In genomic region chr8:84654597-84654996, GRCm38 (mm10) we compare ENCODE assay signal across 10 mouse cellular contexts. TPM values are rescaled to one million over a fixed set of nuclear protein-coding genes. Genes with fewer than 3 reads are reported as not detected.
A peak's percentile ranks its signal among the peaks of the same experiment; 100 is the strongest.
DNase-seq lines count a peak whose midpoint lies in the region; ATAC-seq lines count a peak whose summit lies in the region.
"Had no signal": no experiment of that assay in that cellular context is flagged by ENCODE, and none has a peak within 500 bp of the region (broad histone marks: within the 10 kb centered on the region; RNA-seq: fewer than 3 reads in every experiment).

No protein-coding gene starts in this region.

- peak overlapping the region; percentile 98 for H3K27ac ChIP-seq in heart, embryonic 11.5 days (ENCODE audit: low read depth, low read length)
- H3K27ac ChIP-seq in embryonic facial prominence, embryonic 11.5 days (replicated peaks; ENCODE audit: low read depth, low read length): peak overlapping the region; percentile 99
- H3K27ac ChIP-seq in intestine, embryonic 16.5 days (ENCODE audit: low read length): peak overlapping the region; percentile 96

- no peak for DNase-seq in heart, postnatal 25 days (ENCODE audit: low spot score)
- DNase-seq in 416B (ENCODE audit: low read depth): peak; percentile 75
- DNase-seq in embryonic facial prominence, embryonic 11.5 days (ENCODE audit: low spot score): peak; percentile 51
- DNase-seq in adrenal gland, postnatal 36 days: no peak
- no peak for DNase-seq in left cerebral cortex, adult 18-20 months (ENCODE audit: low spot score in 2 of 2)

- H3K9ac ChIP-seq in heart, embryonic 11.5 days (ENCODE audit: low read depth, low read length): no peak overlapping the region
- H3K9ac ChIP-seq in embryonic facial prominence, embryonic 11.5 days (replicated peaks; ENCODE audit: low read length): no peak overlapping the region
- 0 out of 2 replicates have a peak overlapping the region, but pooled peaks have one; percentile 74 for H3K9ac ChIP-seq in intestine, embryonic 16.5 days (ENCODE audit: low read depth, low read length)

- no peaks in the 10 kb centered on the region for H3K27me3 ChIP-seq in heart, embryonic 11.5 days (ENCODE audit: control insufficient read depth, insufficient read depth, low read length)
- H3K27me3 ChIP-seq in embryonic facial prominence, embryonic 11.5 days (ENCODE audit: control insufficient read depth, insufficient read depth, low read length): no peaks in the 10 kb centered on the region
- no peaks in the 10 kb centered on the region for H3K27me3 ChIP-seq in intestine, embryonic 16.5 days (replicated peaks; ENCODE audit: control insufficient read depth, insufficient read depth, low read length)
- H3K27me3 ChIP-seq: Patski had no signal

- no peaks in the 10 kb centered on the region for H3K36me3 ChIP-seq in heart, embryonic 11.5 days (ENCODE audit: control insufficient read depth, insufficient read depth, low read length)
- H3K36me3 ChIP-seq in embryonic facial prominence, embryonic 11.5 days (replicated peaks; ENCODE audit: control insufficient read depth, insufficient read depth, low read depth, low read length): no peaks in the 10 kb centered on the region
- H3K36me3 ChIP-seq in intestine, embryonic 16.5 days (ENCODE audit: control insufficient read depth, insufficient read depth, low read length): no peaks in the 10 kb centered on the region

- intact Hi-C loops in heart, postnatal 25 days (cut with DNase I): loop anchor here (2.0 kb wide), 1 partner anchor 16 kb away; no protein-coding TSS in a partner anchor

- 38% methylated on average over 4 of the region's 4 CpGs for WGBS in heart, embryonic 11.5 days (ENCODE audit: insufficient replicate concordance)
- 27% methylated on average over 4 of the region's 4 CpGs for WGBS in embryonic facial prominence, embryonic 11.5 days
- 49% methylated on average over 4 of the region's 4 CpGs for WGBS in intestine, embryonic 16.5 days

- no peaks in the 10 kb centered on the region for H3K9me3 ChIP-seq in heart, embryonic 11.5 days (replicated peaks; ENCODE audit: control insufficient read depth, low read length)
- H3K9me3 ChIP-seq in embryonic facial prominence, embryonic 11.5 days (replicated peaks; ENCODE audit: control insufficient read depth, low read length): no peaks in the 10 kb centered on the region
- H3K9me3 ChIP-seq in intestine, embryonic 16.5 days (ENCODE audit: control insufficient read depth, low read length): no peaks in the 10 kb centered on the region

- H3K4me2 ChIP-seq in heart, embryonic 11.5 days: no peak overlapping the region
- no peak overlapping the region for H3K4me2 ChIP-seq in embryonic facial prominence, embryonic 11.5 days (ENCODE audit: low read depth, low read length)
- H3K4me2 ChIP-seq in intestine, embryonic 16.5 days (ENCODE audit: low read depth, low read length): 0 out of 2 replicates have a peak overlapping the region, but pooled peaks have one; percentile 87

- ATAC-seq in heart, embryonic 11.5 days (replicated peaks; ENCODE audit: insufficient number of reproducible peaks, low FRiP score, low TSS enrichment): no peak
- ATAC-seq in embryonic facial prominence, embryonic 11.5 days (replicated peaks; ENCODE audit: insufficient number of reproducible peaks, low FRiP score, low TSS enrichment, low read depth): no peak
- ATAC-seq in intestine, embryonic 16.5 days: no peak
- no peak for ATAC-seq in activated CD4-positive, CD25-positive, alpha-beta regulatory T cell, adult 4 months
- ATAC-seq: Patski had no signal

- no peak overlapping the region for H3K4me3 ChIP-seq in heart, embryonic 11.5 days (ENCODE audit: low read depth, low read length)
- H3K4me3 ChIP-seq in embryonic facial prominence, embryonic 11.5 days (ENCODE audit: low read depth, low read length): no peak overlapping the region
- H3K4me3 ChIP-seq in intestine, embryonic 16.5 days (ENCODE audit: low read length): no peak overlapping the region
- H3K4me3 ChIP-seq: erythroblast, embryonic 14.5 days had no signal

- peaks cover 45% of the 10 kb centered on the region for H3K4me1 ChIP-seq in heart, embryonic 11.5 days (ENCODE audit: control insufficient read depth, insufficient read depth, low read length)
- H3K4me1 ChIP-seq in embryonic facial prominence, embryonic 11.5 days (ENCODE audit: control insufficient read depth, insufficient read depth, low read length): peaks cover 8% of the 10 kb centered on the region
- H3K4me1 ChIP-seq in intestine, embryonic 16.5 days (ENCODE audit: control insufficient read depth, insufficient read depth, low read length): peaks cover 37% of the 10 kb centered on the region

RNA-seq across cellular contexts. Expression of gene Ier2, which starts 8.1 kb away (rescaled TPM):
- 52.3 and 55.9 TPM in 2 replicates for polyA plus RNA-seq in heart, embryonic 11.5 days (2014; fragmentation: Nextera tagmentation; extraction: Ambion mirVana)
- 10 to 100 TPM; 14.3 to 18.3 TPM for total RNA-seq in heart, postnatal 25 days (2021)
- 86.9 and 89.6 TPM in 2 replicates for polyA plus RNA-seq in embryonic facial prominence, embryonic 11.5 days (2014; fragmentation: Nextera tagmentation; extraction: Ambion mirVana)
- 77.7 and 78.7 TPM in 2 replicates for polyA plus RNA-seq in intestine, embryonic 16.5 days (2015; fragmentation: Nextera tagmentation; extraction: Ambion mirVana)
- total RNA-seq in adrenal gland, postnatal 36 days (2021): 10 to 100 TPM; 33.9 to 37.4 TPM
- 10 to 100 TPM; 15.5 to 19.9 TPM for total RNA-seq in left cerebral cortex, adult 18-20 months (2021)
- 10 to 100 TPM; 54.7 to 56.1 TPM for polyA plus RNA-seq in activated CD4-positive, CD25-positive, alpha-beta regulatory T cell, adult 4 months (2017; shearing (Covaris generic))

RNA-seq across cellular contexts. Expression of gene Trmt1, which starts 31.5 kb away (rescaled TPM):
- 49.7 and 51.6 TPM in 2 replicates for polyA plus RNA-seq in heart, embryonic 11.5 days (2014; fragmentation: Nextera tagmentation; extraction: Ambion mirVana)
- 10 to 100 TPM; 32.6 to 37.6 TPM for total RNA-seq in heart, postnatal 25 days (2021)
- 61.5 and 64.7 TPM in 2 replicates for polyA plus RNA-seq in embryonic facial prominence, embryonic 11.5 days (2014; fragmentation: Nextera tagmentation; extraction: Ambion mirVana)
- polyA plus RNA-seq in intestine, embryonic 16.5 days (2015; fragmentation: Nextera tagmentation; extraction: Ambion mirVana): 60.0 and 67.1 TPM in 2 replicates
- 10 to 100 TPM; 63.8 to 83.7 TPM for total RNA-seq in adrenal gland, postnatal 36 days (2021)
- total RNA-seq in left cerebral cortex, adult 18-20 months (2021): 100 to 1,000 TPM in 1 of 2 experiments, 10 to 100 TPM in 1; 99.1 to 101 TPM
- polyA plus RNA-seq in activated CD4-positive, CD25-positive, alpha-beta regulatory T cell, adult 4 months (2017; shearing (Covaris generic)): 10 to 100 TPM; 32.6 to 49.8 TPM

RNA-seq across cellular contexts. Expression of gene Nacc1, which starts 33.1 kb away (rescaled TPM):
- polyA plus RNA-seq in heart, embryonic 11.5 days (2014; fragmentation: Nextera tagmentation; extraction: Ambion mirVana): 19.1 and 19.6 TPM in 2 replicates
- total RNA-seq in heart, postnatal 25 days (2021): 10 to 100 TPM; 32.0 to 32.6 TPM
- 21.0 and 21.1 TPM in 2 replicates for polyA plus RNA-seq in embryonic facial prominence, embryonic 11.5 days (2014; fragmentation: Nextera tagmentation; extraction: Ambion mirVana)
- 11.0 and 14.8 TPM in 2 replicates for polyA plus RNA-seq in intestine, embryonic 16.5 days (2015; fragmentation: Nextera tagmentation; extraction: Ambion mirVana)
- 10 to 100 TPM; 73.9 to 80.0 TPM for total RNA-seq in adrenal gland, postnatal 36 days (2021)
- 10 to 100 TPM; 93.7 to 99.0 TPM for total RNA-seq in left cerebral cortex, adult 18-20 months (2021)
- 10 to 100 TPM in 1 of 2 experiments, 1 to 10 TPM in 1; 9.4 to 12.5 TPM for polyA plus RNA-seq in activated CD4-positive, CD25-positive, alpha-beta regulatory T cell, adult 4 months (2017; shearing (Covaris generic))

RNA-seq across cellular contexts. Expression of gene Lyl1, which starts 46.7 kb away (rescaled TPM):
- 19.5 and 22.9 TPM in 2 replicates for polyA plus RNA-seq in heart, embryonic 11.5 days (2014; fragmentation: Nextera tagmentation; extraction: Ambion mirVana)
- 1 to 10 TPM; 4.2 to 4.5 TPM for total RNA-seq in heart, postnatal 25 days (2021)
- polyA plus RNA-seq in embryonic facial prominence, embryonic 11.5 days (2014; fragmentation: Nextera tagmentation; extraction: Ambion mirVana): 4.6 and 5.3 TPM in 2 replicates
- 4.9 and 5.0 TPM in 2 replicates for polyA plus RNA-seq in intestine, embryonic 16.5 days (2015; fragmentation: Nextera tagmentation; extraction: Ambion mirVana)
- total RNA-seq in adrenal gland, postnatal 36 days (2021): 1 to 10 TPM; 2.5 to 2.9 TPM
- total RNA-seq in left cerebral cortex, adult 18-20 months (2021): 1 to 10 TPM; 2.6 TPM
- 1 to 10 TPM in 1 of 2 experiments, under 1 TPM in 1; 0.85 to 1.2 TPM for polyA plus RNA-seq in activated CD4-positive, CD25-positive, alpha-beta regulatory T cell, adult 4 months (2017; shearing (Covaris generic))

Comparison
In these comparisons a context has a peak if more than half of its experiments do, and no peak if none do; other contexts are left out.
1. DNase-seq: peak in 416B (single experiment) and embryonic facial prominence, embryonic 11.5 days (single experiment); none in heart, postnatal 25 days (single experiment), adrenal gland, postnatal 36 days (0 of 2) and left cerebral cortex, adult 18-20 months (0 of 2).
2. Peak in every context shown above with its lines, with median percentiles within 50 percentile points of each other: H3K27ac ChIP-seq.